Mouse (Mus musculus) bone marrow, adult 2 months (tissue): ENCODE measurements around the gene Myl3.

Source experiments
- CTCF ChIP-seq: fragments of 200-500 bp; IDR thresholded peaks from 2 replicates; pipeline ENCODE4 v1.5.1; 2011; ENCODE audit warnings: low read length, control low read depth; ENCODE audit not compliant: control insufficient read depth, insufficient read depth
- POLR2A ChIP-seq: fragments of 200-500 bp; IDR thresholded peaks from 2 replicates; pipeline ENCODE4 v1.6.1; 2011; ENCODE audit warnings: low read depth, mild to moderate bottlenecking, control low read depth, low read length, borderline replicate concordance; ENCODE audit not compliant: control insufficient read depth

GRCm38 (mm10) chr9:110741711-110742294 is at the start of gene Myl3:
- TF ChIP-seq CTCF (no peak), POLR2A (no peak)
